Mouse (Mus musculus) liver, postnatal 0 days (tissue): ENCODE measurements around the gene 1110032F04Rik.

Experiments
- CTCF ChIP-seq: sonication (generic); IDR thresholded peaks from 2 replicates; pipeline ENCODE4 v1.5.1; 2016; ENCODE audit warnings: antibody characterized with exemption, low read depth
- EP300 ChIP-seq: IDR thresholded peaks from 2 replicates; pipeline ENCODE4 v1.6.1; 2016; ENCODE audit warnings: antibody characterized with exemption, low read depth, mild to moderate bottlenecking

GRCm38 (mm10) chr3:68823876-68824764 lies 45.3 kb upstream of the 1110032F04Rik start:
- TF ChIP-seq CTCF, result no peak
- no peak for TF ChIP-seq EP300
